Mouse (Mus musculus) spleen, embryonic (tissue): ENCODE measurements at regions not wholly inside any gene's neighbourhood (a gene's known extent, or its start where the extent isn't known, plus 50 kb on each side); places are given as distances from the start of the nearest gene placed in this dataset.
"Not testable (repeated sequence)": the region's sequence is repeated elsewhere in the genome, so short reads cannot be mapped to it uniquely, and the experiment has no call there.

Experiments used
- CTCF ChIA-PET: fragments of 350-600 bp; sonication (Branson Sonifier 250); formaldehyde crosslinking; loops from one replicate; lab custom pipeline; 2022; lab: Charles Lee

GRCm38 (mm10) chr9:48047846-48048245 lies 114.0 kb upstream of the Nxpe4 start:
- CTCF ChIA-PET: no interaction called here

- CTCF ChIA-PET: no interaction called here
Observed at GRCm38 (mm10) chr9:48053580-48053979, 108.2 kb upstream of the Nxpe4 start.

DNA sequence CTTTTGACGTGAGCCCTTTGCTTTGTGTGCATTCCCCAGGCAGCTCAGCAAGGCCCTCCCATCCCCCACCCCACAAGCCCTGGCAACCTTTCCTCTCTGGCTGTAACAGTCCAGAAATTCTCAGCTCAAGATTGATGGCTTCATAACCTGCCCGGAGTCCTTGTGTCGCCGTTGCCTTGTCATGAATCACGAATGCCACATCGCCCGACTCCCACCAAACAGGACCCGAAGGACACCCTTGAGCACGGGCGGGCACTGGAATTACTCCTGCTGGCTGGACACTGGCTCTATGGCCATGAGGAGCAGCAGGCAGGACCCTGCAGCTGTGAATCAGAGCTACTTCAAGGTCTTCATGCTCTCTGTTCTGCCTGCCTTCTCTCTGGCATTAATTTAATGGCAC lies 106.6 kb upstream of the Nxpe4 start:
- CTCF ChIA-PET: no interaction called here

GRCm38 (mm10) chr9:48058599-48058998 lies 103.2 kb upstream of the Nxpe4 start:
- CTCF ChIA-PET: no interaction called here

- CTCF ChIA-PET: no interaction called here
Observed at GRCm38 (mm10) chr9:48059549-48060165, 102.2 kb upstream of the Nxpe4 start.

DNA sequence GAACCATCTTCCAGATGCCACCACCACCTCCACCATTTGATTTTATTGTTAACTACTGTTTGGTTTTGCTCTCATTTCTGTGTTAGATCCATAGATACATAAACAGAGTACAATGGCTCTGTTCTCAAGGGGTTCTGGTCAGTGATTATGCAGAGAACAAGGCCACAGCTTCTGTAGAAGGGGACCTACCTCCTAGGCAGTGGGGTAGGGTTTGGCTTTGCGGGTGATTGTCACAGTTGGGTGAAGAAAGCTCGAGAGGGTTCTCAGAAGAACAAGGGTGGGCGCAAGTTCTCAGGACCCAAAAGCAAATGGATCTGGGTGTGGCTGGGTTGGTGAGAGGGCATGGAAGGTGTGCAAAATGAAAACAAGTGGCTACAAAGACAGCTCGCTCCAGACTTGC lies 100.8 kb upstream of the Nxpe4 start:
- CTCF ChIA-PET: no interaction called here

DNA sequence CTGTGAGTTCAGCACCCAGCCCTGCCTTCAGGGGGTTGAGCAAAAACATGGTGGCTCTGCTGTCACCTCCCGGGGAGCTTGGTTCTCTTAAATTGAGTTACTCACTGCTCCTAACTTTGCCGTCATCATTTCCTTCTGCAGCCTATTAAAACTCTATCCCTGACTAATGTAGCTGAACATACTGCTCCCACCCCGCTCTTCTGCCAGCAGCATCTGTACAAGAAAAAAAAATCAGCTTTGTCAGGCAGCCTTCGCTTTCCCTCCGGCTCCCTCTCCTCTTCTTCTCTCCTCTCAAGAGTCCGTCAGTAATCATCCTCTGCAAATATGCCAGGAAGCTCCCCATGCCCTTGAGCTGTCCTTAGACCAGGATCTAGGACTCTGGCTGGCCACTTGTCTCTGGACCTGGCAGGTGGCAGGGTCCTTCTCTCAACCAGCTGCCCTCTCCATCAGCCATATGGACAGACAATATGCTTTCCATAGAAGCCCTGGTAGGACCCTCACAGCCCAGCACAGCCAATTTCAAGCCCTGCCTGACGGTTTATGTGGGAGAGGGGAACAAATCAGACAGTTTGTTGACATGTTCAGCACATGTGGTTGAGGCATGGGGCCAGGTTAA lies 95.0 kb upstream of the Nxpe4 start:
- CTCF ChIA-PET: no interaction called here

DNA sequence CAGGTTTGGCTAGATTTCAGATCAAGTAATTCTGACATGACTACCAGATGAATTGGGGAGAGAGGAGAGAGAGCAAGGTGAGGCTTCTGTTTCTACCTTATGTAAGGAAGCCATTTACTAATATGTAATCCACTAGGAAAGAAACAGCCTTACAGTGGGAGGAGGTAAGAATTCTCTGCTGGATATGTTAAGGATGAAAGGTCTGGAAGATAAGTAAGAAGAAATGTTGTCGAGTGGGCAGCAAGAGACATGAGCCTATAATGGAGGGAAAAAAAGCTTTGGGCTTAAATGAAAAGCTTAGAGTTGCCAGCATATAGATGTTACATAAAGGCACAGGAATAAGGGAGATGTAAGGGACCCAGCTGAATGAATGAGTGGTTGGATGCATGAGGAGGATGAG lies 89.2 kb upstream of the Nxpe4 start:
- CTCF ChIA-PET: no interaction called here

GRCm38 (mm10) chr9:48073096-48073495 lies 88.7 kb upstream of the Nxpe4 start:
- CTCF ChIA-PET: no interaction called here

GRCm38 (mm10) chr9:48075661-48076240 lies 86.1 kb upstream of the Nxpe4 start:
- CTCF ChIA-PET: no interaction called here

- CTCF ChIA-PET: no interaction called here
Observed at GRCm38 (mm10) chr9:48082461-48082860, 79.4 kb upstream of the Nxpe4 start.

DNA sequence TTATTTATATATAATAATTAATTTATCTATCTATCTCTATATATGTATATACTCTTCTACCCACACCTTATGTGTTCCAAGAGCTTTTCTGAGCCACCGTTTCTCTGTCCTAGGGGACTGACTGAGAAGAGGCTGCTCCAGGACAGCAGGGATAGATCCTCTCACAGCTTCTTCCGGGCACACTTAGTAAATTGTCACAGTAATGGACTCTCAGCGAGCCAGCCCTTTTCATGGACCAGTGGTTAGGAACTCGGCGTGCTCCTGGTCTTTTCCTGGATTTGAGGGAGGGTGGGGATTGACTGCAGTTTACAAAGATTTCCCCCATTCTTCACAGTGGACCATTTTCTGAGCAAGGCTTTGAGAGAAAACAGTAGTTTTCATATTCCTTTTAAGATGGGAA lies 77.6 kb upstream of the Nxpe4 start:
- CTCF ChIA-PET: not testable (repeated sequence)

- CTCF ChIA-PET: no interaction called here
Observed at GRCm38 (mm10) chr9:48089661-48090060, 72.2 kb upstream of the Nxpe4 start.

GRCm38 (mm10) chr9:48094756-48095155 lies 67.1 kb upstream of the Nxpe4 start:
- CTCF ChIA-PET: no interaction called here

- CTCF ChIA-PET: no interaction called here
Observed at GRCm38 (mm10) chr9:48099846-48100245, 62.0 kb upstream of the Nxpe4 start.

GRCm38 (mm10) chr9:48106441-48107167 lies 55.2 kb upstream of the Nxpe4 start:
- CTCF ChIA-PET: interaction anchor here (0.6 kb wide), 1 partner anchor 9 kb away, joined by 3 read pairs; no protein-coding TSS in a partner anchor

GRCm38 (mm10) chr9:48108994-48109619 lies 52.7 kb upstream of the Nxpe4 start:
- CTCF ChIA-PET: no interaction called here

GRCm38 (mm10) chr9:48111316-48111890 lies 50.4 kb upstream of the Nxpe4 start:
- CTCF ChIA-PET: no interaction called here
